Mouse (Mus musculus) liver, embryonic 16.5 days (tissue): ENCODE results near the gene Saysd1. TPM values are rescaled to one million over a fixed set of nuclear protein-coding genes. Genes with fewer than 3 reads are reported as not detected.
A peak's percentile ranks its signal among the peaks of the same experiment; 100 is the strongest.

Experiments used
- ATAC-seq: fragments of 200-750 bp; cut with Nextera tagmentation; 2 replicates; pipeline ENCODE4 v1.8.0; 2017; ENCODE audit warnings: low read depth, mild to moderate bottlenecking, moderate number of reproducible peaks, moderate library complexity
- H3K27ac ChIP-seq: fragments of 300-500 bp; sonication (generic); 2 replicates; pipeline ENCODE4 v1.5.1; 2014; ENCODE audit warnings: mild to moderate bottlenecking, low read length
- H3K27me3 ChIP-seq: fragments of 300-500 bp; sonication (generic); 2 replicates; pipeline ENCODE4 v1.6.1; 2014; ENCODE audit warnings: low read depth, low read length, mixed read lengths; ENCODE audit not compliant: control insufficient read depth, insufficient read depth
- H3K36me3 ChIP-seq: fragments of 300-500 bp; sonication (generic); 2 replicates; pipeline ENCODE4 v1.6.1; 2014; ENCODE audit warnings: mild to moderate bottlenecking; ENCODE audit not compliant: control insufficient read depth, insufficient read depth
- H3K4me1 ChIP-seq: fragments of 300-500 bp; sonication (generic); 2 replicates; pipeline ENCODE4 v1.6.1; 2014; ENCODE audit warnings: low read depth, low read length, mixed read lengths; ENCODE audit not compliant: control insufficient read depth
- H3K4me2 ChIP-seq: fragments of 300-500 bp; sonication (generic); 2 replicates; pipeline ENCODE4 v1.6.1; 2014; ENCODE audit warnings: low read depth, low read length, mixed read lengths
- H3K4me3 ChIP-seq: fragments of 300-500 bp; sonication (generic); 2 replicates; pipeline ENCODE4 v1.5.1; 2014; ENCODE audit warnings: low read depth, mild to moderate bottlenecking, low read length
- H3K9ac ChIP-seq: fragments of 300-500 bp; sonication (generic); 2 replicates; pipeline ENCODE4 v1.6.1; 2014; ENCODE audit warnings: low read depth, low read length
- H3K9me3 ChIP-seq: fragments of 300-500 bp; sonication (generic); replicated peaks from 2 replicates; pipeline ENCODE4 v1.6.1; 2016; ENCODE audit warnings: low read length; ENCODE audit not compliant: control insufficient read depth
- WGBS: fragments of 180-500 bp; shearing (Covaris S2); extraction: QIAGEN DNeasy Blood & Tissue Kit; methylation state at CpG from one replicate; pipeline ENCODE4 v1.1.7; 2014; ENCODE audit not compliant: insufficient replicate concordance; 5-methylcytosine and 5-hydroxymethylcytosine counted together
- polyA plus RNA-seq: library from polyadenylated mRNA; unstranded; fragments of >200 nt; fragmentation: Nextera tagmentation; extraction: Ambion mirVana; gene quantifications from 2 replicates; pipeline ENCODE4 v1.2.1, GENCODE M21; 2015

Gene Saysd1
- 4.0 and 4.4 TPM in 2 replicates for polyA plus RNA-seq

GRCm38 (mm10) chr14:20138484-20139355 is at the start of gene Saysd1:
Saysd1 (minus strand) TSS chr14:20138534.
- ATAC-seq, result no peak
- Histone ChIP-seq H3K9ac (no peak within 1 kb of the TSS), H3K4me1 (no peaks in the 10 kb centered on the region), H3K27ac (no peak within 1 kb of the TSS), H3K4me2 (no peak within 1 kb of the TSS), H3K36me3 (peaks cover 9% of the 10 kb centered on the region; the same call in 1 of the 2 replicates), H3K9me3 (no peaks in the 10 kb centered on the region), H3K4me3 (no peak within 1 kb of the TSS), H3K27me3 (no peaks in the 10 kb centered on the region)
- WGBS, result 73% methylated on average over 16 of the region's 16 CpGs

DNA sequence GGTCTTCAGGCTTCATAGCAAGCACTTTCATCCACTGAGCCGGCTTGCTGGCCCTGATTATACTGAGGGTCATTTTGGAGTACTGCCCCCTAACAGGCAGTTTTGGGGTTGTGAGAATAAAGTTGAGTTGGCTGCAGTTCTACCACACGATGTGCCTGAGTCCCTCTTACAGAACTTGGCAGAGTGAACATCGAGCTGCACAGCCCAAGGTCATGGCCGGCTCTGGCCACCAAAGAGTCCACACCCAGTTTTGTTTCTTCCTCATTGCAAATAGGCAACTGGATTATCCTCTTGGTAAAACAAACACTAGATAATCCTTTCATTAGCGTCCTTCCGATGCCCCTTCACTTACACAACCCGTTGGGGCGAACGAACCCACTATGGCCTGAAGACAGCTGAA is 47.1 kb upstream of the Saysd1 start:
- Histone ChIP-seq H3K4me3 (no peak overlapping the region), H3K27me3 (no peaks in the 10 kb centered on the region), H3K36me3 (no peaks in the 10 kb centered on the region), H3K9ac (no peak overlapping the region), H3K4me2 (no peak overlapping the region), H3K4me1 (peaks cover 8% of the 10 kb centered on the region), H3K27ac (no peak overlapping the region), H3K9me3 (no peaks in the 10 kb centered on the region)
- ATAC-seq, result no peak
- 68% methylated on average over 9 of the region's 9 CpGs for WGBS

GRCm38 (mm10) chr14:20183701-20184100 is 45.4 kb upstream of the Saysd1 start:
- WGBS, result 73% methylated on average over 5 of the region's 5 CpGs
- Histone ChIP-seq H3K4me1 (peaks cover 24% of the 10 kb centered on the region), H3K9me3 (no peaks in the 10 kb centered on the region), H3K9ac (no peak overlapping the region), H3K27me3 (no peaks in the 10 kb centered on the region), H3K4me2 (no peak overlapping the region), H3K4me3 (no peak overlapping the region), H3K27ac (no peak overlapping the region), H3K36me3 (no peaks in the 10 kb centered on the region)
- ATAC-seq, result no peak

GRCm38 (mm10) chr14:20182596-20182995 is 44.3 kb upstream of the Saysd1 start:
- Histone ChIP-seq H3K27ac (no peak overlapping the region), H3K27me3 (no peaks in the 10 kb centered on the region), H3K9ac (no peak overlapping the region), H3K9me3 (no peaks in the 10 kb centered on the region), H3K4me3 (no peak overlapping the region), H3K4me1 (peaks cover 34% of the 10 kb centered on the region), H3K36me3 (no peaks in the 10 kb centered on the region), H3K4me2 (no peak overlapping the region)
- no peak for ATAC-seq
- WGBS, result 68% methylated on average over 7 of the region's 7 CpGs

DNA sequence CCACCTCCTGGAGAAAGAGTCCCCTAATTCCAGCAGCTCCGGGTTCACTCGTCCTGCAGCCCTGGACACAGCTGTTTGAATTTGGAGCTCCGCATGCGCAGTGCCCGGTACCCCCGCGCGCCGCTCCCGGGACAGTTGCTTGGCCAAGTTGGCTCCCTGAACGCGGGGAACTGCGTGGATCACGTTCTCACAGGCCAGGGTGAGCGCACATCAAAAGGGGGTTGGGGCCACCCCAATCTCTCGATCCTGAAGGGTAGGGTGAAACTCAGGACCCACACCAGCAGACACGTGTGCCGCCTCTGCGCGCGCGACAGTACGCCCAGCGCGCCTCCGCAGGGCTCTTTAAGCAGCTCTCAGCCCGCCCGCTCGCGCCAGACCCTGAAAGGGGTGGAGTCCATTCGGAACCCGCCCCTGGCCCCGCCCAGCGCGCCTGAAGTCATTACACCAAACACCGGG is 43.2 kb upstream of the Saysd1 start, which contains the start of gene Kcnk5:
Kcnk5 (minus strand) TSS at position 344 of the 456 bp plus-strand sequence.
- Histone ChIP-seq H3K27ac (peak within 1 kb of the TSS; percentile 69), H3K4me2 (peak within 1 kb of the TSS; percentile 90), H3K4me3 (peak within 1 kb of the TSS; percentile 79), H3K9ac (peak within 1 kb of the TSS; percentile 75), H3K4me1 (peaks cover 34% of the 10 kb centered on the region), H3K9me3 (no peaks in the 10 kb centered on the region), H3K27me3 (no peaks in the 10 kb centered on the region), H3K36me3 (no peaks in the 10 kb centered on the region)
- peak; percentile 93 for ATAC-seq
- under 1% methylated on average over 33 of the region's 36 CpGs for WGBS

DNA sequence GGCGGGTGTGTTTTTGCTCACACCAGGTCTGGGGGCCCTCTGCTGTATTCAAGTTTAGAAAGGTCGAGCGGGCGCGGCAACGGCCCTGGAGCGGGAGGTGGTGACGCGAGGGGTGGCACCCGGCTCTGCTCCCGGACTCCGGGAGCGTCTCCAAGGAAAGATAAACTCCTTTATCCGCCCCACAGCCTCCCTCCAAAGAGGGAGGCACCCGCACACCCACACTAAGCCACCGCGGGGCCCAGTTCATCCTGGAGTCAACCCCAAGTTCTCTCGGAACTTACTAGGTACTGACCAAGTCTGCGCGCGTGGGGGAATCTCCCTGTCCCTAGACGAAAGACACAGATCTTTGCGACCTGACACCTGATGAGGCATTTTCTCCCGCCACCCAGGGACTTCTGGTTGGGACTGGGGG is 42.4 kb upstream of the Saysd1 start:
- Histone ChIP-seq H3K27ac (peak overlapping the region; percentile 69), H3K9me3 (no peaks in the 10 kb centered on the region), H3K4me2 (peak overlapping the region; percentile 90), H3K27me3 (no peaks in the 10 kb centered on the region), H3K36me3 (no peaks in the 10 kb centered on the region), H3K9ac (peak overlapping the region; percentile 75), H3K4me3 (peak overlapping the region; percentile 79), H3K4me1 (peaks cover 34% of the 10 kb centered on the region)
- under 1% methylated on average over 24 of the region's 24 CpGs for WGBS
- peak; percentile 79 for ATAC-seq

DNA sequence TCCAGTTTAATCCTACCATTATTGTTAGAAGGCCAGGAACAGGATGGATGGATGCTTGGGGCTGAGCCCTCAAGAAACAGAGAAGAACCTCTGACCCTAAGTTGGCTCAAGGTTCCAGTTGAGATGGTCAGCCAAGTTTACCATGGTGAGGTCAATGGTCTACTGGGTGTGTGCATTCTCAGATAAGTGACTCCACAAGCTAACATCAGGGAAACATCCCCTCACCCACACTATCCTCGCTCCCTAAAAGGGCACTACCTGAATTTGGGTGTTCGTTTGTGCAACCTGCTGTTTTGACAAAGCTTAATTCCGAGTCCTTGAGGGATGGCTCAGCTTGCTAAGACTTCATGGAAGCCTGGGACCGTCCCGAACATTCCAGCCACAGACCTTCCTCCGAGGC is 42.0 kb upstream of the Saysd1 start:
- Histone ChIP-seq H3K4me2 (peak overlapping the region; percentile 90), H3K27me3 (no peaks in the 10 kb centered on the region), H3K4me1 (peaks cover 34% of the 10 kb centered on the region), H3K9ac (peak overlapping the region; percentile 75), H3K9me3 (no peaks in the 10 kb centered on the region), H3K36me3 (no peaks in the 10 kb centered on the region), H3K4me3 (peak overlapping the region; percentile 79), H3K27ac (peak overlapping the region; percentile 69)
- no peak for ATAC-seq
- WGBS, result under 1% methylated on average over 6 of the region's 6 CpGs

- no peaks in the 10 kb centered on the region for H3K36me3 ChIP-seq
- WGBS, result 29% methylated on average over 5 of the region's 5 CpGs
- H3K4me3 ChIP-seq, result peak overlapping the region; percentile 79
- H3K27me3 ChIP-seq, result no peaks in the 10 kb centered on the region
- peak overlapping the region; percentile 90 for H3K4me2 ChIP-seq
- peak overlapping the region; percentile 75 for H3K9ac ChIP-seq
- H3K9me3 ChIP-seq, result no peaks in the 10 kb centered on the region
- no peak overlapping the region for H3K27ac ChIP-seq
- no peak for ATAC-seq
- H3K4me1 ChIP-seq, result peaks cover 34% of the 10 kb centered on the region
These were observed 41.5 kb upstream of the Saysd1 start for GRCm38 (mm10) chr14:20179731-20180280.

DNA sequence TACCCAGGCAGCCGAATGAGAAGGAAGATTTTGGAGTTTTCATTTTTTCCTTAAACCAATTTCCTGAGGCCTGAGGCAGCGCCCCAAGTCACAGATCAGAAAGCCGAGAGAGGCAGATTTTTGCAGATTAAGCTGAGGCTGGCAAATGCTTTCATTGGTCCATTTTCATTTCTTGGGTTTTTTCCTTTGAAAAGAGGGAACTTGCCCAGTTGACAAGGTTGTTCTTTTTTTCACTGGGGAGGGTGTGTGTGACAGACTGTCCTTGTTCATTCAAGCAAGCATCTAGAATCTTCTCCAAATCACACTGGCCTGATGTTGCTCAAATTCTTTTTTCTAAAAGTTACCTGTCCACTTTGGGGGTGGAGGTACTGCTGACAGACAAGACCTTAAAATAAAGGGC is 40.7 kb upstream of the Saysd1 start:
- H3K4me3 ChIP-seq, result peak overlapping the region; percentile 79
- no peak for ATAC-seq
- H3K4me1 ChIP-seq, result peaks cover 34% of the 10 kb centered on the region
- H3K4me2 ChIP-seq, result peak overlapping the region; percentile 90
- no peak overlapping the region for H3K9ac ChIP-seq
- WGBS, result 20% methylated on average over 3 of the region's 3 CpGs
- no peaks in the 10 kb centered on the region for H3K9me3 ChIP-seq
- no peak overlapping the region for H3K27ac ChIP-seq
- no peaks in the 10 kb centered on the region for H3K27me3 ChIP-seq
- H3K36me3 ChIP-seq, result no peaks in the 10 kb centered on the region
